Mouse (Mus musculus): ENCODE measurements at regions not wholly inside any gene's neighbourhood (a gene's known extent, or its start where the extent isn't known, plus 50 kb on each side); places are given as distances from the start of the nearest gene placed in this dataset.
A peak's percentile ranks its signal among the peaks of the same experiment; 100 is the strongest.

GRCm38 (mm10) chr1:190448263-190448662 is 277.7 kb upstream of the Prox1 start:
- Histone ChIP-seq H3K27me3 (ENCODE audit: insufficient read depth, low read length) (no peaks in the 10 kb centered on the region), H3K27ac (ENCODE audit: low read depth, low read length) (no peak overlapping the region), H3K9me3 (ENCODE audit: low read length) (no peaks in the 10 kb centered on the region), H3K36me3 (ENCODE audit: insufficient read depth) (no peaks in the 10 kb centered on the region), H3K9ac (no peak overlapping the region), H3K4me1 (ENCODE audit: insufficient read depth) (no peaks in the 10 kb centered on the region), H3K4me2 (ENCODE audit: low read depth) (no peak overlapping the region), H3K4me3 (ENCODE audit: low read depth, low read length) (no peak overlapping the region)
- 40% methylated on average over 8 of the region's 8 CpGs for WGBS
- no peak for DNase-seq
- no peak for ATAC-seq
- no peak for TF ChIP-seq CTCF (IDR thresholded peaks at IDR 0.05; ENCODE audit: low read depth)

DNA sequence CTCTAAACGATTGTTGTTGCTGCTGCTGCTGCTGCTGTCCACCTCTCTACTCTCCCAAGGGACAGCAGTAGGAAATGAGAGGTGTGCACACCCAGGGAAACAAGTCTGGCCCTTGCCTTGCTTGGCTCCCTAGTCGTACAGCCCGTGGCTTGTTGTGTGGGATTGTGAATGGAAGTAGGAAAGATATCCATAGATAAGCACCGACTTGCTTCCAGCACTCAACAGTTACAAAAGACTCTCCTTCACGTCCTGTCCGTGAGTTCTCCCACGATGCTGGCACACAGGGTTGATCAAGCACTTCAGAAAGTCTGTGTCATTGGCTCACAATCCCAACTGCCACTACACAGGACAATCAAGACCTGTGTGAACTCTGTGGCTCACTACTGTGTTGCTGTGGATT is 276.7 kb upstream of the Prox1 start:
- no peak for DNase-seq
- H3K9me3 ChIP-seq (ENCODE audit: low read length), result no peaks in the 10 kb centered on the region
- H3K27me3 ChIP-seq (ENCODE audit: insufficient read depth, low read length), result no peaks in the 10 kb centered on the region
- WGBS, result 80% methylated on average over 7 of the region's 7 CpGs
- no peak overlapping the region for H3K4me2 ChIP-seq (ENCODE audit: low read depth)
- no peak overlapping the region for H3K9ac ChIP-seq
- no peak overlapping the region for H3K27ac ChIP-seq (ENCODE audit: low read depth, low read length)
- H3K4me3 ChIP-seq (ENCODE audit: low read depth, low read length), result no peak overlapping the region
- no peak for TF ChIP-seq CTCF (IDR thresholded peaks at IDR 0.05; ENCODE audit: low read depth)
- H3K36me3 ChIP-seq (ENCODE audit: insufficient read depth), result no peaks in the 10 kb centered on the region
- no peak for ATAC-seq
- no peaks in the 10 kb centered on the region for H3K4me1 ChIP-seq (ENCODE audit: insufficient read depth)

DNA sequence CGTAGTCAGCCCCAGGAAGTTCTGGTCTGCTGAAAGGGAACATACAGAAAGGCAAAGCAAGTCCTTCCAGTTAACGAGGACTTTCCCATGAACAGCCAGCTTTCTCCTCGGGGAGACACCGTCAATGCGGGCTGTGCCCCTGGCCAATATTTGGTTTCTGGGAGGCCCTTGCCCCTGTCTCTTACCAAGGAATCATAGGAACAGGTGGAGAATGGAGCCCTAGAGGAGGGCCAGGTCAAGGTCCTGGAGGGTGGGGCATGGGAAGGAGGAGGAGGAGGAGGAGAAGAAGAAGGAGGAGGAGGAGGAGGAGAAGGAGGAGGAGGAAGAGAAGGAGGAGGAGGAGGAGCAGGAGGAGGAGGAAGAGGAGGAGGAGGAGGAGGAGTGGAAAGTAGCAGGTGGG is 276.2 kb upstream of the Prox1 start:
- WGBS, result 58% methylated on average over 5 of the region's 5 CpGs
- H3K36me3 ChIP-seq (ENCODE audit: insufficient read depth), result no peaks in the 10 kb centered on the region
- ATAC-seq, result no peak
- H3K27me3 ChIP-seq (ENCODE audit: insufficient read depth, low read length), result no peaks in the 10 kb centered on the region
- no peaks in the 10 kb centered on the region for H3K4me1 ChIP-seq (ENCODE audit: insufficient read depth)
- no peak for DNase-seq
- H3K9me3 ChIP-seq (ENCODE audit: low read length), result no peaks in the 10 kb centered on the region
- no peak overlapping the region for H3K27ac ChIP-seq (ENCODE audit: low read depth, low read length)
- no peak for TF ChIP-seq CTCF (IDR thresholded peaks at IDR 0.05; ENCODE audit: low read depth)
- no peak overlapping the region for H3K4me3 ChIP-seq (ENCODE audit: low read depth, low read length)
- no peak overlapping the region for H3K4me2 ChIP-seq (ENCODE audit: low read depth)
- no peak overlapping the region for H3K9ac ChIP-seq

DNA sequence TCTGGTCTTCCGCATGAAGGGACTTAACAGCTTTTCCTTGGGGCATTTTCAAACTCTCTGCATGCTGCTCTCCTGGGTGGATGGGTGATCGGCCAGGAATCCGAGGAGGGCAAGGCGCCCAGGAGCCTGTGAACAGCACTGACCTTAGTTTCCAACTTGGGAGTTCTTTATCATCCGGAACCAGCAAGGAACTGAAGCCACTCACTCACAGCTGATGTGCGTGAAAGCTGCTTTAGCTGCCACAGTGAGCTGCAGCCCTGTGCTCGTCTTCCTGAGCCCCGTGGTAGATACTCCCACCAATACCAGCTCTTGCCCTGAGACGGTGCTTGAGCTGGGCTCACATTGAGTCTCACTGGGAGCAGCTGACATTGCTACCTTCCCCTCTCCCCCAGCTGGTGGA is 273.9 kb upstream of the Prox1 start:
- Histone ChIP-seq H3K4me3 (ENCODE audit: low read depth, low read length) (no peak overlapping the region), H3K36me3 (ENCODE audit: insufficient read depth) (no peaks in the 10 kb centered on the region), H3K27ac (ENCODE audit: low read depth, low read length) (no peak overlapping the region), H3K27me3 (ENCODE audit: insufficient read depth, low read length) (no peaks in the 10 kb centered on the region), H3K9me3 (ENCODE audit: low read length) (no peaks in the 10 kb centered on the region), H3K4me2 (ENCODE audit: low read depth) (no peak overlapping the region), H3K9ac (no peak overlapping the region), H3K4me1 (ENCODE audit: insufficient read depth) (no peaks in the 10 kb centered on the region)
- no peak for TF ChIP-seq CTCF (IDR thresholded peaks at IDR 0.05; ENCODE audit: low read depth)
- DNase-seq (no peak), ATAC-seq (no peak)
- 61% methylated on average over 9 of the region's 9 CpGs for WGBS

- DNase-seq (no peak), ATAC-seq (no peak)
- H3K4me1 ChIP-seq (ENCODE audit: insufficient read depth), result no peaks in the 10 kb centered on the region
- H3K27me3 ChIP-seq (ENCODE audit: insufficient read depth, low read length), result no peaks in the 10 kb centered on the region
- no peak overlapping the region for H3K4me2 ChIP-seq (ENCODE audit: low read depth)
- TF ChIP-seq CTCF (IDR thresholded peaks at IDR 0.05; ENCODE audit: low read depth), result no peak
- H3K9ac ChIP-seq, result no peak overlapping the region
- no peak overlapping the region for H3K4me3 ChIP-seq (ENCODE audit: low read depth, low read length)
- H3K9me3 ChIP-seq (ENCODE audit: low read length), result no peaks in the 10 kb centered on the region
- no peaks in the 10 kb centered on the region for H3K36me3 ChIP-seq (ENCODE audit: insufficient read depth)
- 88% methylated on average over 3 of the region's 3 CpGs for WGBS
- no peak overlapping the region for H3K27ac ChIP-seq (ENCODE audit: low read depth, low read length)
Measured at GRCm38 (mm10) chr1:190443234-190443633, 272.7 kb upstream of the Prox1 start.

DNA sequence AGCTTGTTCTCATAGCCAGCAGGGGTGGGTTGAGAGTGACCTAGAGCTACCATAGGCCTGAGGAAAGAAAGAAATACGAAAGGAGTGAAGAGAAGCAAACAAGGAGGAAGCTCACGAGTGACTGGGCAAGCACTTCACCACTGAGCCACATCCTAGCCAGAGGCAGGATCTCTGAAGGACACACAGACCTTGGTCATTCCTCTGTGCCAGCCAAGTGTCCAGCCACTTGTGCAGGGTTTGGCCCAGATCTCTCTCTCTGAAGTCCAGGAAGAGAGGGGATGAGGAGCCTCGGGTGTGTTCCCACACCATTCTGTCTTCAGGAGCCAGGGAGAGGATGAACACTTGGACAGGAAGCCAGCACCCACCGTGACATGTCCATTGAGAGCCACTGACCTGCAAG is 271.7 kb upstream of the Prox1 start:
- DNase-seq (no peak), ATAC-seq (no peak)
- TF ChIP-seq CTCF (IDR thresholded peaks at IDR 0.05; ENCODE audit: low read depth), result no peak

GRCm38 (mm10) chr1:190438789-190439188 is 268.3 kb upstream of the Prox1 start:
- WGBS, result 93% methylated on average over 2 of the region's 2 CpGs
- no peak for TF ChIP-seq CTCF (IDR thresholded peaks at IDR 0.05; ENCODE audit: low read depth)
- no peak overlapping the region for H3K4me2 ChIP-seq (ENCODE audit: low read depth)
- H3K9me3 ChIP-seq (ENCODE audit: low read length), result no peaks in the 10 kb centered on the region
- no peak overlapping the region for H3K4me3 ChIP-seq (ENCODE audit: low read depth, low read length)
- no peak for ATAC-seq
- H3K9ac ChIP-seq, result no peak overlapping the region
- no peak overlapping the region for H3K27ac ChIP-seq (ENCODE audit: low read depth, low read length)
- DNase-seq, result no peak
- H3K36me3 ChIP-seq (ENCODE audit: insufficient read depth), result no peaks in the 10 kb centered on the region
- no peaks in the 10 kb centered on the region; the same call in 1 of the 2 replicates for H3K27me3 ChIP-seq (ENCODE audit: insufficient read depth, low read length)
- no peaks in the 10 kb centered on the region for H3K4me1 ChIP-seq (ENCODE audit: insufficient read depth)

More for the DNA sequence above, 271.7 kb upstream of the Prox1 start:
- Histone ChIP-seq H3K9ac (no peak overlapping the region), H3K27ac (ENCODE audit: low read depth, low read length) (no peak overlapping the region), H3K27me3 (ENCODE audit: insufficient read depth, low read length) (no peaks in the 10 kb centered on the region; the same call in 1 of the 2 replicates), H3K36me3 (ENCODE audit: insufficient read depth) (no peaks in the 10 kb centered on the region), H3K4me3 (ENCODE audit: low read depth, low read length) (no peak overlapping the region), H3K4me1 (ENCODE audit: insufficient read depth) (no peaks in the 10 kb centered on the region), H3K9me3 (ENCODE audit: low read length) (no peaks in the 10 kb centered on the region), H3K4me2 (ENCODE audit: low read depth) (no peak overlapping the region)
- WGBS, result 89% methylated on average over 4 of the region's 4 CpGs

GRCm38 (mm10) chr1:190422874-190423273 is 252.4 kb upstream of the Prox1 start:
- DNase-seq (peak; percentile 42), ATAC-seq (no peak)
- peaks cover 7% of the 10 kb centered on the region; the same call in 1 of the 2 replicates for H3K27me3 ChIP-seq (ENCODE audit: insufficient read depth, low read length)
- no peak overlapping the region for H3K9ac ChIP-seq
- 0 out of 2 replicates have a peak, but pooled peaks cover 3% of the 10 kb centered on the region for H3K9me3 ChIP-seq (ENCODE audit: low read length)
- no peaks in the 10 kb centered on the region for H3K4me1 ChIP-seq (ENCODE audit: insufficient read depth)
- no peak overlapping the region for H3K4me3 ChIP-seq (ENCODE audit: low read depth, low read length)
- H3K4me2 ChIP-seq (ENCODE audit: low read depth), result no peak overlapping the region
- H3K27ac ChIP-seq (ENCODE audit: low read depth, low read length), result no peak overlapping the region
- no peak for TF ChIP-seq CTCF (IDR thresholded peaks at IDR 0.05; ENCODE audit: low read depth)
- WGBS, result 18% methylated on average over 9 of the region's 9 CpGs
- H3K36me3 ChIP-seq (ENCODE audit: insufficient read depth), result no peaks in the 10 kb centered on the region

All from forebrain, postnatal 0 days (tissue).